Mouse (Mus musculus) induced T-regulatory cell, adult 2 months (primary cell): ENCODE results near the gene Nme2.
A peak's percentile ranks its signal among the peaks of the same experiment; 100 is the strongest.

Experiments used
- DNase-seq: peaks from one replicate; pipeline ENCODE4 v3.0.0-alpha.2; 2012; ENCODE audit warnings: low read depth

The Nme2 gene

DNA sequence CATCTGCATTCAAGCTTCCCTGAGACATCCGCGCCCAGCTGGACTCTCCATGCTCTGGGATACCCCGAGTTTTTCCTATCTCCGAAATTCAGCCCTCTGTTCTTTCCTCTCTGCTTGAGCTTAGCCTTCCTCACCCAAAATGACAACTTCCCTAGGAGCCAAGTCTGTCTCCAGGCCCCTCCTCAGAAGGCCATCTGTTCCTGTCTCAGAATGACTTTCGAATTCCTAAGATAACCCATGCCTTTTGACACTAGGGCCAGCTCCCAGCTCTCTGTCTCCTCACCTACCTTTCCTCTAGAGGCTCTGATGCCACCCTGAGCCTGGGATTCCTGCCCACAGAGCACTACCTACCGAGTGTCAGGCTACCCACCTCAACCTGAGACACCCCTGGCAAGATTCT lies at the start of gene Nme2:
TSS of gene Nme2 (minus strand) at position 101 of the 400 bp plus-strand sequence.
- no peak for DNase-seq

DNA sequence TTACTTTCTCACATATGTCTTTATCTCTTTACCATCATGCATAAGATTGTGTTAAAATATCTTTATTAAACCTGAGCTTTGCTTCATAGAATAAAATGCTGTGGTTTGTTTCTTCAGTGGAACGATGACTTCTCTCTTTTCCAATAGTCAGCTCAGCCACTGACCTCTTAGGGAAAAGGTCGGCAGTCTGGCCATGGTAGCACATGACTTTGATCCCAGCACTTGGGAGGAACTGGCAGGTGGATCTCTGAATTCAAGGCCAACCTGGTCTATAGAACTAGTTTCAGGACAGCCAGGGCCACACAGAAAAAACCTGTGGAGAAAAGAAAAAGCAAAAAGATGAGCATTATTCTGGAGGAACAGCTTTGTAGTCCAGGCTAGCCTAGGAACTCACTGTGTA lies 47.3 kb upstream of the Nme2 start:
- DNase-seq: no peak

DNA sequence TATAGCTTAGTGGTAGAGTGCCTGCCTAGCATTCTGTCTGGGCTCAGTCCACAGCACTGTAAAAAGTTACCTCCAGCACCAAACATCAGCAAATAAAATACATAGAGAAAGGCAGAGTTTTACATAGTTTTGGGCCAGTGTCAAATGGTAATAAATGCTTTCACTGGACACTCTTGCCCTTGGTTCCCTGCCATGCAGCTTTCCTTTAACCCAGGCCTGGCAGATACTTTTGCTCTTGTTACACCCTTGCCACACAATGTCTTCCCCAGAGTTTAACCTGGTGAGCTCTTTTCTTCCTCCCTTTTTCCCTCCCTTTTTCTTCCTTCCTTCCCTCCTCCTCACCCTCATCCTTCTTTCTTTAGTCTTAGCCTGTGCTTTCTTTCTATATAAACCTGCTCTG lies 43.2 kb upstream of the Nme2 start:
- no peak for DNase-seq

DNA sequence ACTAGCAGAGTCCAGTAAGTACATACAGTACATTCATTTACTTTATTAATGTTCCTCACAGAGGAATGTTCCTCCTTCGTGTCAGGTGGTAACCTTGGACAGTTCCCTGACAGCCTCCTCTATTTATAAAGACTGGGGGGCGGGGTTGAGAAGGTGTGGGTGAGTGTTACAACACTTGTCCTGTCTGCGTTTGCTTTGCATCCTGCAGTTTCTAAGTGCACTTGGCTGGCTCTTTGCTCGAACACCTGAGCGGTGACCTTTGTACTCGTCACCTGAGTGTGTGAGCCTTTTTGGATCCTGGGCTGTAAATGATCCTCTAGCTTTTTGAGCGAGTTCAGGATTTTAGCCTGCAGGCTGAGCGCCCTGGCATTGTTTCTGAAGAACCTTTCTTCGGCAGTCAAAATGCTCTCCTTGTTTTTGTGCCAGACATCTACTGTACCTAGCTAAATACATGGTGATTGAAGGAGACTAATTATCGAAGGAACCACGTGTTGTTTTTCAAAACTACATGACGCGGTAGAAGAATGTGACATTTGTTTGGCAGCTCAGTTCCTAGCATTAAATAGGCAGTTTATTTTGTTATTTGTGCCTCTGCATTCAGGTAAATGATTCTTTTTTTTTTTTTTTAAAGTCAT lies 41.2 kb upstream of the Nme2 start:
- no peak for DNase-seq

DNA sequence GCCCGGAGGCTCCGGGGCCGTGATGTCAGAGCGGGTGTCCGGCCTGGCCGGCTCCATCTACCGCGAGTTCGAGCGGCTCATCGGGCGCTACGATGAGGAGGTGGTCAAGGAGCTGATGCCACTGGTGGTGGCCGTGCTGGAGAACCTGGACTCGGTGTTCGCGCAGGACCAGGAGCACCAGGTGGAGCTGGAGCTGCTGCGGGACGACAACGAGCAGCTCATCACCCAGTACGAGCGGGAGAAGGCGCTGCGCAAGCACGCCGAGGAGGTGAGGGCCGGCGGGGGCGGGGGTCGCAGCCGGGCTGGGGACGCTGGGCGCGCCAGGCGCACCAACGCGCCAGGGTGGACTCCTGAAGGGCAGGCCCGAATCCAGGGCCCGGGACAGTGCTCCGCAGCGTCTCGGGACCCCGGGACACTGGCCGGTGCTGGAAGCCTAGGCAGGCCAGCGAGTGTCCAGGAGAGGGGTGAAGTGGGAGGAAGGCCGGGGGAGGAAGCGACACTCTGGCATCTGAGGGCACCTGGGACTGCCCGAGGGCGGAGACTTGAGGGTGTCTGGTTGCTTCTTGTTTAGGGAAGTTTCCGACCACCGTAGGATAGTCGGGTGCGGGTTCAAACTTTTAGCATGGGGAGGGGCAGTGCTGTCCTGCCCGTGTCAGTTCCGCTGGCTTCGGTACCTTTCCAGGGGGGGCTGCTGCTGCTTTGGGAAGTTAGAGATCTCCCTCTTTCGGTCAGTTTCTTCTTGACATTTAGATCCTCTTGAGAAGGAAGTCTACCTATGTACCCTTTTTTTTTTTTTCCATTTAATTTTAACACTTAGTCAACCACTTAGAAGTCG lies 40.5 kb upstream of the Nme2 start:
- DNase-seq: peak; percentile 80

DNA sequence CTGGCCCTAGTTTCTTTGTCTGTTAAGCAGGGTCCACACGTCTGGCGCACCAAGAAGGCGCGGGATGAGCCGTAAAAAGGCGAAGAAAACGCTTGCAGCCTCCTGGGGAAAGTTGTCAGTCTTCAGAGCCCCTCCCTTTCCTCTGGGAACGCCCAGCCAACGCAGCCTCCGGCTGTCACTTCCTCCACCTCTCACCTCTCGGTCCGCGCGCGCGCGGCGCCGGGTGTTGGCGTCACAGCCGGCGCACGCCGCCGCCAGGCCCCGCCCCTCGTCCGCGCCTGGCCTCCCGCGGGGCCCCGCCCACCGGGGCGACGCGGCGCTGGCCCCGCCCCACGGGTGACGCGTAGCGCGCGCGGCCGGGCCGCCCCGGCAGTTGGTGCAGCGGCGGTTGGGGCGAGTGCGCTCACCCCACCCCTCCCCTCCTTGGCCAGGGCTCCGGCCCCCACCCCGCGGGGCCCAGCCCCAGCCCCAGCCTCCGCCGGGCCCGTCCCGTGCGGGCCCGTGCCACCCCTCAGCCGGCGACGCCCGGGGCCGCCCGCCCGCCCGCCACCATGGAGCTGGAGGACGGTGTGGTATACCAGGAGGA lies 39.8 kb upstream of the Nme2 start, which contains the start of gene Spag9:
TSS of gene Spag9 (plus strand) at position 372 of the 586 bp plus-strand sequence.
- DNase-seq: peak; percentile 97

DNA sequence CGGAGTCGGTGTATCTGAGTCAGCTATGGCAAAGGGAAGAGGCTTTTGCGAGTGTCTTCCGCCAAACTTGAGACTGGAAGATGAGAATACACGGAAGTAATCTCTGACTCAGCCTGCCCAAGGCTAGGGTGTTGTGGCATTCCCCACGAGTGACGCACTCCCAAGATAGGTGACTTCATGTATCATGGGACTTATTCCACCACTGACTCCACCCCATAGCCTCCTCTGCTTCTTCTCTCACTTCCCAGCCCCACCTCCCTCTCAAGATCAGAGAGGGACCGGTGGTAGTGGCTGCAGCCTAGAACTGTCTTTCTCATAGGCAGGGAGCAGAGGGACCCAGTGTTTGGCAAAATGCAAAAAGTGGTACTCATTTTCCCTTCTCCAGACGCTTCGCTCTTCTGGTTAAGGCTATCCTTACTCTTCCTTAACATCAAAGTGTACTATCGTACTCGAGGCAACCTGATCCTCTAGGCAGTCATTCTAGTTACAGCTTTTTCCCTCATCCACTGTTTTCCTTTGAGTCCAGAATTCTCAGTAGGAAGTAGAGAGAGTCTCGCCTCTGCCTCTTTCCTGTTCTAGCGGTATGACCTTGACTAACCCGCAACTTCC lies 39.2 kb upstream of the Nme2 start:
- peak; percentile 93 for DNase-seq

DNA sequence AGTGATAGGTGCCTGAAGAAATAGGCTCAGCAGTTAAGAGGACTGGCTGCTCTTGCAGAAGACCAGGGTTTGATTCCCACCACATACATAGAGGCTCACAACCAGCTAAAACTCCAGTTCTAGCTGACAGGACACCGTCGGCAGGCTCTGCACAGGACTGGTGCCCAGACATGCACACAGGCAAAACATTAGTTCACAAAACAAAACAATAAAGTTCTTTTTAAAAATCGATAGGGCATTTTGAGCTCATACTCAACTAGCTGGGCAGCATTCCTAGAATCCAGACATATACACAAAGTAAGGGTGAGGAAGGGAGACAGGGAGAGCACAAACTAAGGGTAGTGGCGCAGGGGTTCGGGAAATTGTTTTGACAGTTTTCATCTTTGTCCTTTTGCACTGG lies 38.5 kb upstream of the Nme2 start:
- DNase-seq: no peak

DNA sequence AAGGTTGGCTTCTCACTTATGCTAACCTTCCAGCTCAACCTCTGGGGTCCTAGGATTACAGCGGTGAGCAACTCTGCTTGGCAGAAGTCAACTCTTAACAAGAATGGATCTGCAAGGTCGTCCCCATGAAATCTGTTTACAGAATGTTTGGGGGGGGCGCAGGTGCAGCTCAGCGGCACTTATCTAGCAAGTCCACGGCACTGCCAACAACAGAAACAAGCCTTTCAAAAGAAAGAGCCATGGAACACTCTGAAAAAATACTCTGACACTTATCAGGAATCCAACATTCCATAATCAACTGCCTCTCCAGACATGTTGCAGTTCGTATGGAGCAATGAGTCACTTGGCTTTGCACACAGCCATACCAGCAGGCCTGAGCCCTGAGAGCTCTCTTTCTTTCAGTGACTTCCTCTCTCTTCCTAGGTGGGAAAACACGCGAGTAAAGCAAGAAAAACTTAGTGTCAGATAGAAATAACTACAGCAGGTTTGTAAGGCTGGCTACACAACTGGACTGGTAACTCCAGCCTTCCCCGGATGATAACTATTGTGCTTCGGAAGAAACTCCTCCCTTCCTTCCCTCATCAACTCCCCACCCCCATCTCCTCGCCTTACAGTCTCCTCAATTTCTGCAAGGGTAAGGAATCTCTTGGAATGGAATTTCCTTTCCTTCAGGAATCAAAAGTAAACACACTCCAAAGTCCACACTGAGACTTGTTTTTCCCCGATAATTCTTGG lies 32.4 kb upstream of the Nme2 start:
- no peak for DNase-seq

DNA sequence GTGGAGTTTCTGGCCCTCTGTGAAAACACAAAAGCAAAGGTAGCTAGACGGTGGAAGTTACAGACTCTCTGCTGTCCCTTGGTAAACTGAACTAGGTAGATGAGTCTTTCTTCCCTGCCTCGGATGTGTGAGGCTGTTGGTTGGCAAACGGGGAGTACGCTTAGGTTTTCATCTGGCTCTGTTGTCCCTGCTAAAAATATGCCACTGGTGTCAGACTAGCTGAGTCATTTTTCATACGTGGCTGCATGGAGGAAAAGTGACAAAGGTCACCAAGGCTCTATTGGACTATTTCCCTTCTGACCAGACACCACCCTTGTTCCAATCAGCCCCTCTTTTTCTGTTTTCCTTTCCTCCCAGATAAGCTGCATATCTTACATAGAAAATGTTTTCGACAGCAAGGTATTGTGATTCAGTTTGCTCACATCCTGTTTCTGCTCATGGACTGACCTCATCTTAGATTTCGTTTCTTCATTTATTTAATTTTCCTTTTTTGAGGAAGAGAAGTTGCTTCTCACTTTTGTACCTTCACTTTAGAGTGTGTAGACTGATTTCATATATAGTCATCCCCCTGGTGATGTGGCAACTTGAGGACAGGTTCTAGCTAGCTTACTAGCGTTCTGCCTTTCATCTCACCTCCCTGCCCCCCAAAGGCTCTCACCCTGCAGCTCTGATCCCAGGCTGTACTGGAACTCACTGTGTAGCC lies 31.7 kb upstream of the Nme2 start:
- no peak for DNase-seq

DNA sequence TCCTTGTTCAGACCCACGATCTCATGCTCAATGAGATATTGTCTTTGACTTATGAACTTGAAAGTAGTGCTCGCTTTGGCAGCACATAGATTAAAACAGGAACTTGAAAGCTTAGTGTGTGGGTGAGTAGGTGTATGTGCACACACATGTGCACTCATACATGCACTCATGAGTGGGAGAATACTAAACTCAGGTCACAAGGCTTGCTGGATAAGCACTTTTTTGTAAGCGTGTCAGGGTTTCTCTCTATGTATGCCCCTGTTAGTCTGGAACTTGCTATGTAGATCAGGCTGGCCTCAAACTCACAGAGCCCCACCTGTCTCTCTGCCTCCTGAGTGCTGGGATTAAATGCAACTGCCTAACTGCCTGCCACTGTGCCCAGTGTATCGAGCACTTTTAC lies 31.0 kb upstream of the Nme2 start:
- DNase-seq: no peak

DNA sequence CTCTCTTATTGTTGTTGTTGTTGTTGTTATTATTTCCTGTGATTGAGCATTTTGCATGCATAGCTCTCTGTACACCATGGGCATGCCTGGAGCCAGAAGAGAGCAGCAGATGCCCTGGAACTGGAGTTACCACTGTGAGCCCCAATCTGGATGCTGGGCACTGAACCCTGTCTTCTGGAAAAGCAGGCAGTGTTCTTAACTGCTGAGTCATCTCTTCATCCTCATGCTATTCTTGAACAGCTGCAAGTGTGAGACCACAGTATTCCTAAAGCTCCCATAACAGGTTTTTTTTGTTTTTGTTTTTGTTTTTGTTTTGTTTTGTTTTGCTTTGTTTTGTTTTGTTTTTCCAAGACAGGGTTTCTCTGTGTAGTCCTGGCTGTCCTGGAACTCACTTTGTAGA lies 30.2 kb upstream of the Nme2 start:
- DNase-seq: no peak

DNA sequence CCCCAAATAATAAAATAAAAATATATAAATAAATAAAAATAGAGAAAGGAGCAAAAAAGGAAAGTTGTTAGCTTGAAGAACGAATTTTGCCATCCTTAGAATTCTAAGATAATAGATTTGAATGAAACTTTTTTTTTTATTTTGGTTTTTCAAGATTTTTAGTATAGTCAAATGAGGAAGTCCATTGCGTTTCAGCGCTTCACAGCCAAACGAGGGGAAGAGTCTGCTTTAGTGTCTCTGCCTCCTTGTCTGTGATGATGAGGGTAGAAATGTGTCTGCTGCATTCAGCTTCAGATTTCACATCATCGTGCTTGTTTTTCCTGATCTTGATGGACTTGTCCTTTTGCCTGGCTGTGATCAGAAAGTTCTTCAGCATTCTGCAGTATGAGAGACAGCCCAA lies 29.2 kb upstream of the Nme2 start:
- no peak for DNase-seq

DNA sequence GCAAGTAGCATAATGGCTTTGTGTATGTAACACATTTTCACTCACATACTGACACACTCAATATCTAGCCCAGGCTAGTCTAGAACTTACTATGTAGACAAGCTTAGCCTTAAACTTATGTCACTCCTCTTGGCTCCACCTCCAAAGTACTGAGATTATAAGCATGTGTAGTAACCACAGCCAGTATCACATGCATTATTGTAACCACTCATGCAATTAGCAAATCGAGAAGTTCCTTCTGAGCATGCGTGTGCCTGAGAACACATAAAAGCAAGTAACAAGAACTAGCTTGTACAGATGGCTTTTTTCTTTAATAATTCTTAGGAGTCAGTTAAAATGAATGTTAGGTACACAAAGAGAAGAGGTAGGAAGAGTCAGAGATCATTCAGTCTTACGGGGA lies 28.6 kb upstream of the Nme2 start:
- no peak for DNase-seq

DNA sequence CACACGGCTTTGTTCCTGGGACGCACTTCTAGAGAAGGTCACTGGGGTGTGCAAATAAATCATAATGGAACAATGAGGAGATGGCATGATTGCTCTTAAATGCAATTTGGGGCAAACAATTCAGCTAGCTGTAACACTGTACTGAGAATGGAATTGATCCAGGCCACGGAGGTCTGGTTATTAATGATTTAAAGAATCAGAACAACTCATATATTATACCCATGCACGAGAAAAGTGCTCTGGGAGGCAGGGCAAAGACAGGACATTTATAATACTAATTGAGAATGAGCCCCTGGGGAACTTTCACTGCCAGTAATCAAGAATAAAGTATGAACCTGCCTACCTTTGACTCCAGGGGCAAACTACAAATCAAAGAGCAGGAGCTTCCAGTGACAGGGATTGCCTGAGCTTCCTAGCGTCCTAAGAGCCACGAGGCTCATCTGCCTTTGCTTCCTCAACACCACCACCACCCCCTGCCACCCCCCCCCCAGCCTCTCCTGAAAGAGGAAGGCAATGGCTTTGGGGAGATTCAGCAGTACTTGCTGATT lies 23.5 kb upstream of the Nme2 start:
- DNase-seq: no peak

DNA sequence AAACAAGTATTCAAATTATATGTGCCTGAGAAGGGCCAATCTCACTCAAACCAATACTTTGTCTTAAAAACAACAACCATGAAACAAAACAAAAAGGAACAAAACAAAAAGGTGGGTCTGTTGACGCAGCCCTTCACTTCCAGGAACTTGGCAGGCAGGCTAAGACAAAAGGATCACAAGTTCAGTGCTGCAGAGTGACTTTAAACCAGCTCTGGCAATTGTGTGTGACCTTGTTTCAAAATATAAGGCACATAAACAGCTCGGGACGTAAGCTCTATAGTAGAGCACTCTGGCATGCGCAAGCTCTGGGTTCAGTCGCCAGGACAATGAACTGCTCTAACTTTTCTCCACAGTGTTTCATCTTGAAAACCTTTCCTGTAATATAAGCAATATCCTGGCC lies 16.9 kb upstream of the Nme2 start:
- DNase-seq: no peak

DNA sequence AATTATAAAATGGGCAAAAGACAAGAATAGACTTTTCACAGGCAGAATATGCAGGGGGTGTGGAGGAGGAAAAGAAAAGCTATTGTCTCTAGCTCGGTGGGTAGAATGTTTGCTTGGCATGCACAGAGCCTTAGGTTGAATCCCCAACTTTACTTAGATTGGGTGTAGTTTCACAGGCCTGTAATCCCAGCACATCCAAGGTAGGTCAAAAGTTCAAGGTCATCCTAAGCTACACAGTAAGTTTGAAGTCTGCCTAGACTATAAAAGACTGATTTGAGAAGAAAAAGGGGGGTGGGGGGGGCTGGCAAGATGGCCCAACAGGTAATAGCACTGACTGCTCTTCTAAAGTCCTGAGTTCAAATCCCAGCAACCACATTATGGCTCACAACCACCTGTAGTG lies 13.7 kb upstream of the Nme2 start:
- DNase-seq: no peak

DNA sequence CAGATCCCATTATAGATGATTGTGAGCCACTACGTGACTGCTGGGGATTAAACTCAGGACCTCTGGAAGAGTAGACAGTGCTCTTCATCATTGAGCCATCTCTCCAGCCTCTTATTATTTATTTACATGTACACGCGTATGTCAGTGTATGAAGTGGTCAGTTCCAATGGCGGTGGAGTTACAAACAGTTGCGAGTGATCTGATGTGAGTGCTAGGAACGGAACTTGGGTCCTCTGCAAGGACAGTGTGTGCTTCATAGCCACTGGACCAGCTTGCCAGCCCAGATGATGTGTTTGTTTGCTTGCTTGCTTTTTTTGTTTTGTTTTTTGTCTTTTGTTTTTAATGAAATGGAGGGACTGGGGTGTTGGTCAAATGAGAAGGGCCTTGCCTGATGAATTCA lies 13.1 kb upstream of the Nme2 start:
- DNase-seq: no peak

DNA sequence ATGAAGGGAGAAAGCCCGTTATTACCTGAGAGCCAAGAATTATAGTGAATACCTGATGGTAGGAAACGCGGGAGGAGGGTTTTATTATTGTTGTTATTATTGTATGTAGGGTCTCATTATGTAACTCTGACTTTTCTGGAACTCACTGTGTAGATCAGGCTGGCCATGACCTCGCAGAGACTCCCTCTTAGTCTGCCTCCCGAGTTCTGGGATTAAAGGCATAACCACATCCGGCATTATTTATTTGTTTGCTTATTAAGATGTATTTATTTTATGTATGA lies 12.7 kb upstream of the Nme2 start:
- DNase-seq: no peak

DNA sequence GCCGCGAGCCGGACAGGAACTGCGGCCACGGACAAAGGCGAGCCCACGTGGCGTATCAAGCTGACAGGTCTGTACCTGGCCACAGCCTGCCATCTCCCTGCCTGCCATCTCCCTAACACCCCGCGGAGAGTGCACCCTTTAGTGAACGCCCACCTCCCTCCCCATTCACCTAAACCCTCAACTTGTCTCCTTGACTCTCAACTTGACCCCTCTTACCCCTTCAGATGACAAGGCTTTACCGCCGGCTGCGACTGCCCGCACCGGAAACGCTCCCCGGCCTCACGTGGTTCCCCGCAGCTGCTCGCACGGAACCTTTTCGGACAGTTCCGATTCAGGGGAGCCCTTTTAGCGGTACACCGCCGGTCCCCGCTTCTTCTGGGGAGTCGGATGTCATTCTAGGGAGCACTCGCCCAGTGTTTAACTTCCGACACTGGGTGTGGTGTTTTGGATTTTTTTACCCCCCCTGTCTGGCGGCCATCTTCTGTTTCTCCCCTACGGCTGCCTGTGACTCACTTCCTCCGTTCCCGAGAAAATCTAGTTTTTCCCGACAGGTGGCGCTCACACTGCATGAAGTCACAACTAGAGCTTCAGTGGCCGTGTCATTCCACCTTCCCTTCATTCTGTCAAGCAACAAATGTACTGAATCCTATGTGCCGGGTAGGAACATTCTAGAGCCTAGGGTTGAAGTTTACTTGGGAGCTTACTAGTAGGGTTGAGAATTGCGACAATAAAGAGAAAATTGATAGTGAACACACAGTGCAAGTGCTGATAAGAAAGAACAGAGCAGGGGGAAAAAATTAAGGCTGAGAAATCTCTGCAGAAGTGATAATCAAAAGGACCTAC lies 12.2 kb upstream of the Nme2 start, which contains the start of the genes Gm20390 and Nme1:
TSS of gene Gm20390 (minus strand) at position 289 of the 843 bp plus-strand sequence.
TSS of gene Nme1 (minus strand) at position 517 of the 843 bp plus-strand sequence.
- peak; percentile 100 for DNase-seq
